Mouse (Mus musculus) kidney, adult 18-20 months (tissue): ENCODE measurements at regions not wholly inside any gene's neighbourhood (a gene's known extent, or its start where the extent isn't known, plus 50 kb on each side); places are given as distances from the start of the nearest gene placed in this dataset.
"Not testable (repeated sequence)": the region's sequence is repeated elsewhere in the genome, so short reads cannot be mapped to it uniquely, and the experiment has no call there.

ENCODE experiments used
- DNase-seq: peaks from one replicate; pipeline ENCODE4 v3.0.0; 2021

DNA sequence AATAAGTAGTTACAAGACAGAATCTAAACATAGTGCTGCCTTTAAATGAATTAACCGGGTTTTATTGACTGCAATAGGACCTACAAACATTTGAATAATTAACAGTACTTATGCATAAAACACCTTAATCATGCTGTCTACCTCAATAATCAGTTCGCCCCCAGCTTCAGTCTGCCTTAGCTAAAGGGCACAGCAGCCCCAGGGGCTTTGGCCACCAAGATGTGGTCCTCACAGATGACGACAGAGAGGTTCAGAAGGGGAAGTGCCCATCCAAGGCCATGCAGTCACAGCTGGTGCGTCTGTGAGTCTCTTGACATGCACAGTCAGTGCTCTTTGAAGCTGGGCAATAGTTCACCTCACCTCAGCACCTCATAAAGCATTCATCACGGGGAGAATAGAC lies 452.8 kb upstream of the Jmjd1c start:
- no peak for DNase-seq

DNA sequence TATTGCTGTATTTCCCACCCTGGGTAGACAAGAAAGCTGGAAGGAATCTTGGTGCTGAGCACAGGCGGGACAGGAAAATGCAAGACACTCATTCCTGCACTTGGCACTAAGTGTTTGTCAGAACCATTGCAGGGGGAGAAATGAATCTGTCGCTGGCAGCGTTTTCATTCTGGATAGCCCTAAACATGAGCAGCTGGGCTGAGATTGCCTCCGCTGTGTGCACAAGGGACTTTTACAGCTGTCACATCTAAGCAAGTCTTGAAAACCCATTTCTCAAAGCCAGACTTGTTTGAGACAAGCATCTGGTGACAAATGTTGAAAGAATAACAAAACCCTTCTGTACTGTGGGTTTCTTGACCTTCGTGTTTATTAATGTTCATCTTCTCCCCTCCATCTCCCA lies 438.4 kb upstream of the Jmjd1c start:
- no peak for DNase-seq

DNA sequence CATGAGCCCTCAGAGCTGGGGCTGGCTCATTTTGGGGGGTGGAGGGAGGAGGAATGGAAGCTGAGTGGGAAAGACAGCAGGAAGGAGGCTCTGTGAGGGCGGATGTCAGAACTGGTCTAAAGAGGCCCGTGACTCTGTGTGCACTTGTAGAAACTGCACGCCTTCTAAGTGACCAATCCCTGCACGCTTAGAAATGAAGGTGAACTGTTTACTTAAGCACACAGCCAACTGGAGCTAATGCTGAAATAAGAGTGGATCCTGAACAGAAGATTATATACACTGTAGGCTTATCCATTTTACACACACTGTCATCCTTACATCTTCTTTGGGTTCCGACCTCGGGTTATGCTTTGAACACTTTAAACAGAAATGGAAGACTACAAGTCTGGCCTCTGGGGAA lies 412.8 kb upstream of the Jmjd1c start:
- no peak for DNase-seq

- DNase-seq, result not testable (repeated sequence)
Observed at GRCm38 (mm10) chr10:66689196-66689595, 406.7 kb upstream of the Jmjd1c start.

GRCm38 (mm10) chr10:66694549-66695285 lies 401.2 kb upstream of the Jmjd1c start:
- no peak for DNase-seq

DNA sequence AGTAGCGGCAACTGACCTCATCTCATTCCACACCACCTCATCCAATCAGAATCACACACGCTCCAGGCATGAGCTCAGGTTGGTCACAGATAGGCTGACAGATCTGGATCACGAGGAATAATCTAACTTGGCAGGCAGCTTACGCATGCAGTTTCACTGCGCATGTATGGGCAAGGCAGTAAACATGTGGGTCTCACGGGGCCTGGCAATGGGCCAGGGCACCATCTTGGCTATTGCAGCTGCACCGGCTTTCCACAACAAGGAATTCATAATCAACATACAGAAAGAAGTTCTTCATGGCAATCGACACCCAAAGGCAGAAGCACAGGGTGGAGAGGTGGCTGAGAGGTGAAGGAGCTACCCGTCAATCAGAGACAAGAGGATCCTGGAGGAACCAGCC lies 381.0 kb upstream of the Jmjd1c start:
- DNase-seq, result not testable (repeated sequence)

DNA sequence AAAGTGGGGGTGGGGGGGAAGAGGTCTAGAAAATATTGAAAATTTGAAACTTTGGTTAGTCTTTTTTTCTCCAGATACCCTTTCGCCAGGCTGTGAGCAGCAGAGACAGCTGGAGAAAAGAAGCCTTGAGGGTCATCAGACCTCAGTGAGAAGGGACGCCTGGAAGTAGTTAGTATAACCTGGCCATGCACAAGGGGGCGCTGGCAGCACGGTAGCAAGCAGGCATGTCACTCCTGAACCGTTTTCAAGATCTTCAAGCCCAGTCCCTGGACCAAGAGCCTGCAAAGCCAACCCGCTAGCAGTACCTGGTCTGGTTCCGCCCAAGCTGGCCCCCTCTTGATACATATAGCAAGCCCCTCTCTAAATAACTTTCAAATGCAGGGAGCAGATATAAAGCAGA lies 378.0 kb upstream of the Jmjd1c start:
- DNase-seq, result no peak

GRCm38 (mm10) chr10:66719796-66720195 lies 376.1 kb upstream of the Jmjd1c start:
- no peak for DNase-seq

DNA sequence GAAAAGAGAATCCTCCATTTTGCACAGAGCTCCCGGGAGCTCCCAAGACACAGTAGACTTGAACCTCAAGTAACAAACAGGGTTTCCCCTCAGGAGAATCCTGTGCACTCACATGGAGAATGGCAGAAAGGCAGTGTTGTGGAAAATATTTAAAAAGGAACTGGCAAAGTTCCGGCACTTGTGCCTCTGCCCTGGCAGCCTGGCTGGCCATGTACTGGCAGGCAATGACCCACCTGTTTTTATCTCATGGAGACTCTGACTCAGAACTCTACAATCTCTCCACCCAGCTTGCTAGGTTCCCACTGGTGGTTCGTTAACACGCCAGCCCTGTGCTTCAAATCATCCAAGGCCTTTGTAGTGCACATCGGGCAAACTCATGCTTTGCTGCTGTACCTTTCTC lies 362.3 kb upstream of the Jmjd1c start:
- no peak for DNase-seq

DNA sequence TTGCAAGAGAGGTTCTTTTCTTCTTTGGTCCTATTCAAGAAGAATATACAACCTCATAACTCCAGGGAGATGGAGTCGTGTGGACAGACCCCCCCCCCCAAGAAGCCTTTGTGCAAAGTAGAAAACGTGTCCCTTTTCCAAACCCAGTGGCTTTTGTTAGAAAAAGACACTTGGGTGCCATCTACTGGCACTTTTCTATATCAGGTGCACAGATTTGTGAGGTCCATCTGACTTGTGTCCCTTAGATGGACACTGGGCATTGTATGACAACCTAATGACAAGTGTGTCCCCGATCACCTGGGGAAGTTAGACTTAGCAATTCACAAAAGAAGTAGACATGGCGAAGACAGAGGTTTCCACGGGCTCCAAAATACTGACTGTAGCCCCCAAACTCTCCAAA lies 361.1 kb upstream of the Jmjd1c start:
- no peak for DNase-seq

DNA sequence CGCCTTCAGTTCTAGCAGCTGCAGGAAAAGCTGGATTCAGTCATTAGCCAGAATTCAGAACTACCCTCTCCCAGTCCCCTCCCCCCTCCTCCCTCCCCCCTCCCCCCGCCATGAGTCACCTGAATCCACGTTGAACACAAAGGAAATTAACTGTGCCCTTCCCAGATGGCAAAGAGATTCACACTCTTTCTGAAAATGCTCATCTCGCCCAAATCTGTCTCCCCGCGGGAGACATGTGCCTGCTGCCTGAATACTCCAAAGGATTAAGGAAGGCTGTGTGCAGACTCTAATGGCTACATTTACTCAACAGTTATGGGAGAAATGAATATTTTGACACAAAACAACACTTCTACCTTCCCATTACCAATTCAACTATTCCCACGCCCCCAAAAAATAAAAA lies 356.9 kb upstream of the Jmjd1c start:
- no peak for DNase-seq

- DNase-seq, result no peak
Observed at GRCm38 (mm10) chr10:66741819-66742218, 354.1 kb upstream of the Jmjd1c start.

DNA sequence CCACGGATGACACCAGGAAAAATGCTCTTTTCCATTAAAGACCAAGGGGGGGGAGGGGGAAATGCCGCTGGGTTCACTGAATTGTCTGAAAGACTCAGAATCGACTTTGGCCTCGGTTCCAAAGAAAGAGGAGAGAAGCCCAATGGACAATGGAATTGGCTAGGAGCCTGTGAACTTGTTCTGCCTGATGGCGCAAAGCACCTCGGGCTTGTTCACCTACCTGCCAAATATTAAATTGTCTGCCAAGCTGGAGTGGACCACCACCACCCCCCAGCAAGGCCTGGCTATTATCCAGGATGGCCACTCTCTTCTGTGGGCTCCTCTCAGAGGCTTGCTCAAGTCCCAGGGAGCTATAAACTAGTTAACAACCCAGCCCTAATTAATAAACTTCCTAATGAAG lies 352.7 kb upstream of the Jmjd1c start:
- DNase-seq, result no peak

GRCm38 (mm10) chr10:66745871-66746270 lies 350.1 kb upstream of the Jmjd1c start:
- no peak for DNase-seq

GRCm38 (mm10) chr10:66752237-66752810 lies 343.6 kb upstream of the Jmjd1c start:
- no peak for DNase-seq

DNA sequence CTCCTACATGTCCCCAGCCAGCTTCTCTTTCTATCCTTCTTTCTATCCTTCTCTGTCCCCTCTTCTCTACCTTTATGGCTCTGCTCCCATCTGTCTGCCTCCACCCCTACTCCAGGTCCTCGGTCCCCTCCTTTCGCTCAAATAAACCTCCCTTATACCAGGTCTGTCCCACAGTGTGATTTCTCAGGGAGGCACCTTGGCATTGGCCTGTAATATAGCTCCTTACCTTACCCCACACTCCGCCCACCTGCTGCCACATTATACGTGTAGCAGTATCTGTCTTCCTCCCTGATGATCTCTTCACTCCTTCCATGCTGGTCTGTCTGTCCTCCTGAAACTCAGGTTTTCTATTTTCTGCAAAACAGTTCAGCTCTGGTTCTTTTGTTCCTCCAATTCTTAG lies 339.1 kb upstream of the Jmjd1c start:
- DNase-seq, result no peak

- DNase-seq, result no peak
Observed at GRCm38 (mm10) chr10:66770161-66771030, 325.5 kb upstream of the Jmjd1c start.

- DNase-seq, result no peak
Observed at GRCm38 (mm10) chr10:66780335-66781170, 315.4 kb upstream of the Jmjd1c start.

- no peak for DNase-seq
Observed at GRCm38 (mm10) chr10:66781171-66781510, 314.8 kb upstream of the Jmjd1c start.

DNA sequence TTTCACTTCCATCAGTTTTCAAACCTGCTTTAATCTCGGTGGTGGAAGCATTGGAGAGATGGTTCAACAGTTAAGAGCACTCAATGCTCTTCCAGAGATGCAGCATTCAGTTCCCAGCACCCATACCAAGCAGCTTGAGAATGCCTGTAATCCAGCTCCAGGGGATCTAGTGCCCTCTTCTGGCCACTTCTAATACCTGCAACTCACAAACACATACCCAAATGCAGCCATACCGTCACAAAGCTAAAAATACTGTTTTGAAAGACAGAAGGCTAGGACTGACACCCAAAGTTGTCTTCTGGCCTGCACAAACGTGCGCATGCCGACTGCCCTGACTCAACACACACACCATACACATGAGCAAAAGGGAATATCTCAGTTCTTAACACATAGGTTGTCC lies 313.9 kb upstream of the Jmjd1c start:
- no peak for DNase-seq

GRCm38 (mm10) chr10:66787812-66788211 lies 308.1 kb upstream of the Jmjd1c start:
- DNase-seq, result no peak

DNA sequence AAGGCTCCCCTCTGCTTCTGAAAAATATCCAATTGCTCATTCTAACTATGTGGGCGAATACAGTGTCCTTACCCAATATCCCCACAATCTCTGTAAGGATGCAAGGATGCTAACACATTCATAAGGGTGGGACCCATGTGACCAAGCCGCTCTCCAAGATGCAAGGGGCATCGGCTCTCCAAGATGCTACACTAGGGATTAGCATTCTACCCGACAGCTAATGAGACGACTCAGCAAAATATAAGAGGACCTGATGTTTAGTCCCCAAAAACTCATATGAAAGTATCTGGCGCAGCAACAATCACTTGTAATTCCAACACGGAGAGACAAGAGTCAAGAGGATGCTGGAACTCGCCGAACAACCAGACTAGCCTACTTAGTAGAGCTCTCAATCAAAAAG lies 299.6 kb upstream of the Jmjd1c start:
- no peak for DNase-seq

- DNase-seq, result no peak
Observed at GRCm38 (mm10) chr10:66802691-66803090, 293.2 kb upstream of the Jmjd1c start.
